Mouse (Mus musculus) ES-Bruce4 (cell line): ENCODE results near the gene Shroom3.

Experiments used
- CTCF ChIP-seq: IDR thresholded peaks from one replicate; pipeline ENCODE4 v1.8.1; 2011; ENCODE audit warnings: low read depth, low read length
- EP300 ChIP-seq: IDR thresholded peaks from 2 replicates; pipeline ENCODE4 v1.6.1; 2011; ENCODE audit warnings: low read depth, low read length; ENCODE audit not compliant: insufficient read depth
- POLR2A ChIP-seq: IDR thresholded peaks from one replicate; pipeline ENCODE4 v1.8.1; 2011; ENCODE audit warnings: low read length; ENCODE audit not compliant: insufficient read depth

- TF ChIP-seq CTCF (no peak), EP300 (no peak), POLR2A (no peak)
Observed at GRCm38 (mm10) chr5:92872182-92872581, 188.9 kb downstream of the Shroom3 start.
